Mouse (Mus musculus) thymus, postnatal 0 days (tissue): Measurements from ENCODE around the gene Rabl6. TPM values are rescaled to one million over a fixed set of nuclear protein-coding genes. Genes with fewer than 3 reads are reported as not detected.
A peak's percentile ranks its signal among the peaks of the same experiment; 100 is the strongest.

Source experiments
- DNase-seq: peaks from one replicate; pipeline ENCODE4 v3.0.0-alpha.2; 2015; ENCODE audit warnings: low spot score
- polyA plus RNA-seq: library from polyadenylated mRNA; unstranded; fragments of >200 nt; fragmentation: Nextera tagmentation; extraction: Ambion mirVana; gene quantifications from 2 replicates; pipeline ENCODE4 v1.2.1, GENCODE M21; 2015

Rabl6 gene
- polyA plus RNA-seq, 1 experiment from 2014 or later: 39.7 TPM

- no peak for DNase-seq
These were observed 11.4 kb downstream of the Rabl6 start for GRCm38 (mm10) chr2:25596765-25597510.

- peak; percentile 56 for DNase-seq
These were observed 16.5 kb downstream of the Rabl6 start for GRCm38 (mm10) chr2:25591863-25592262.

- DNase-seq: no peak
These were observed 20.0 kb downstream of the Rabl6 start for GRCm38 (mm10) chr2:25588227-25588907.

- DNase-seq: no peak
These were observed 21.0 kb downstream of the Rabl6 start for GRCm38 (mm10) chr2:25587290-25587689.

GRCm38 (mm10) chr2:25585601-25586000 lies 22.7 kb downstream of the Rabl6 start:
- no peak for DNase-seq

- DNase-seq: no peak
These were observed 23.5 kb downstream of the Rabl6 start for GRCm38 (mm10) chr2:25584856-25585255.

- no peak for DNase-seq
These were observed 24.2 kb downstream of the Rabl6 start for GRCm38 (mm10) chr2:25584152-25584551.

- DNase-seq: no peak
These were observed 24.8 kb downstream of the Rabl6 start for GRCm38 (mm10) chr2:25583571-25583970.

- no peak for DNase-seq
These were observed 25.2 kb downstream of the Rabl6 start for GRCm38 (mm10) chr2:25583120-25583481.

- DNase-seq: peak; percentile 13
These were observed 25.7 kb downstream of the Rabl6 start for GRCm38 (mm10) chr2:25582466-25583119.

GRCm38 (mm10) chr2:25581901-25582301 lies 26.4 kb downstream of the Rabl6 start:
- DNase-seq: no peak

- DNase-seq: peak; percentile 84
These were observed 26.9 kb downstream of the Rabl6 start, which contains the start of gene Ajm1 for GRCm38 (mm10) chr2:25581294-25581864. Gene Ajm1 (minus strand): TSS chr2:25581757.

GRCm38 (mm10) chr2:25580621-25581101 lies 27.7 kb downstream of the Rabl6 start:
- DNase-seq: no peak

- peak; percentile 69 for DNase-seq
These were observed 28.4 kb downstream of the Rabl6 start for GRCm38 (mm10) chr2:25579737-25580460.

- DNase-seq: peak; percentile 12
These were observed 29.3 kb downstream of the Rabl6 start for GRCm38 (mm10) chr2:25578796-25579736.

- no peak for DNase-seq
These were observed 30.1 kb downstream of the Rabl6 start for GRCm38 (mm10) chr2:25577951-25578795.

GRCm38 (mm10) chr2:25576965-25577891 lies 31.1 kb downstream of the Rabl6 start:
- DNase-seq: peak; percentile 34
